Mouse (Mus musculus) stomach, postnatal 0 days (tissue): ENCODE results near the gene Pex7.

Experiments
- CTCF ChIP-seq: IDR thresholded peaks from 2 replicates; pipeline ENCODE4 v1.5.1; 2016; ENCODE audit warnings: antibody characterized with exemption, low read depth, mild to moderate bottlenecking, moderate library complexity
- EP300 ChIP-seq: optimal IDR thresholded peaks from 2 replicates; pipeline ENCODE3; 2016; ENCODE audit warnings: antibody characterized with exemption

DNA sequence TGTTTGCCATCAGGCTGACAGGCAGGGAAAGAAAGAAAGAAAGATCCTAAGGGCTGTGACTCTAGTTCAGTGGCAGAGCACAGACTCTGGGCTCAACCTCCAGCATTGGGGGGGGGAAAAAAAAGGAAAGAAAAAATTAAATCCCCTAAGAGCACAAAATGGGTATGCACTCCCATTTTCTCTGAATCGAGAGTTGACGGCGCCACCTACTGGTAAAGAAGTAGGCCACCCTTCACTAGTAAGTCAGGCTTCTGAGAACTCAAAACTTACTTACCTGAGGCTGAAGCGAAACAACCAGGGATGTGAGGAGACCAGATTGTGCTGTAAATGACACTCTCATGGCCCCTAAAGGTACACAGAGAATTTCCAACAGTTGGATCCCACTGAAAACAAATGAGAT lies 13.5 kb downstream of the Pex7 start:
- no peak for TF ChIP-seq EP300
- peak; percentile 85 for TF ChIP-seq CTCF
